22 mouse cellular contexts compared by ENCODE assay signal in the genomic region with DNA sequence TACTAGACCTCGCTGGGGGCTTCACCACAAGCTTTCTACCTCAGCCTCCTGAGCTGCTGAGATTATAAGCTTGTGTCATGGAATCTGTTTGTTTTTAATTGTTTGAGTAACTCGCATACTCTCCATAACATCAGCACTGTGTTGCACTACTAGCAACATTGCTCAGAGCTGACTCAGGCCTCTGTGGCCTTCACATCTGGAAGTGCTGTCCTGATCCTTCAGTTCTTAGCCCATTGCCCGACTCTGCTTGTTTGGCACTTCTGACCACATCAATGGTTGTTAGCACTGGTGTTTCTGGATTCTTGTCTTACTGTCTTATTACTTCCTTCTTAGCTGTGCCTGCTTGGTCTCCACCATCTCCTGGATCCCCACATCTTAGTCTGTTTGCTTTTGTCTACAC.
DNase-seq lines count a peak whose midpoint lies in the region; ATAC-seq lines count a peak whose summit lies in the region.
"Had no signal": no experiment of that assay in that cellular context is flagged by ENCODE, and none has a peak within 500 bp of the region (broad histone marks: within the 10 kb centered on the region; RNA-seq: fewer than 3 reads in every experiment).

No protein-coding gene starts in this region.

- DNase-seq in forebrain, embryonic 14.5 days (ENCODE audit: low spot score), result no peak
- no peak for DNase-seq in forebrain, embryonic 11.5 days (ENCODE audit: low spot score)
- DNase-seq in NIH3T3 (ENCODE audit: low read depth), result peak; percentile 62
- peak; percentile 28 for DNase-seq in adrenal gland, postnatal 14 days
- no peak for DNase-seq in right cerebral cortex, adult 18-20 months
- DNase-seq in limb, embryonic 10.5 days (ENCODE audit: low spot score), result no peak
- DNase-seq in spleen, postnatal 10 days (ENCODE audit: low spot score in 2 of 2), result no peak
- DNase-seq: B cell, adult 2 months; cerebellum, adult 11-12 months; cerebellum, adult 8-10 months; cerebellum, postnatal 14 days; gastrocnemius, postnatal 10 days; gastrocnemius, postnatal 36 days; kidney, adult 2 months had no signal

- H3K9ac ChIP-seq in forebrain, embryonic 14.5 days (ENCODE audit: low read length), result no peak overlapping the region
- no peak overlapping the region for H3K9ac ChIP-seq in forebrain, embryonic 11.5 days (ENCODE audit: low read length)
- H3K9ac ChIP-seq: forebrain, embryonic 15.5 days; hindbrain, embryonic 12.5 days; hindbrain, embryonic 15.5 days had no signal

- 89% methylated on average over 3 of the region's 3 CpGs for WGBS in forebrain, embryonic 14.5 days
- 91% methylated on average over 3 of the region's 3 CpGs for WGBS in forebrain, embryonic 11.5 days
- WGBS in limb, embryonic 10.5 days, result 93% methylated on average over 3 of the region's 3 CpGs

- no peaks in the 10 kb centered on the region for H3K4me1 ChIP-seq in forebrain, embryonic 14.5 days (ENCODE audit: control insufficient read depth, insufficient read depth, low read length)
- no peaks in the 10 kb centered on the region for H3K4me1 ChIP-seq in forebrain, embryonic 11.5 days (replicated peaks; ENCODE audit: control insufficient read depth, insufficient read depth, low read length)
- peaks cover 10% of the 10 kb centered on the region; the same call in 1 of the 2 replicates for H3K4me1 ChIP-seq in limb, embryonic 10.5 days
- H3K4me1 ChIP-seq: forebrain, embryonic 15.5 days had no signal

- no peak overlapping the region for H3K4me3 ChIP-seq in forebrain, embryonic 14.5 days (ENCODE audit: low read depth, low read length)
- H3K4me3 ChIP-seq in forebrain, embryonic 11.5 days (ENCODE audit: low read depth, low read length), result no peak overlapping the region
- no peak overlapping the region for H3K4me3 ChIP-seq in limb, embryonic 10.5 days
- H3K4me3 ChIP-seq: forebrain, embryonic 10.5 days; forebrain, embryonic 15.5 days; hindbrain, embryonic 12.5 days; hindbrain, embryonic 15.5 days had no signal

- no peak overlapping the region for H3K4me2 ChIP-seq in forebrain, embryonic 14.5 days (ENCODE audit: low read length)
- H3K4me2 ChIP-seq in forebrain, embryonic 11.5 days (ENCODE audit: low read depth, low read length, severe bottlenecking), result no peak overlapping the region
- H3K4me2 ChIP-seq: forebrain, embryonic 15.5 days; heart, embryonic 11.5 days; hindbrain, embryonic 12.5 days; hindbrain, embryonic 15.5 days had no signal

- H3K36me3 ChIP-seq in forebrain, embryonic 14.5 days (ENCODE audit: control insufficient read depth, insufficient read depth, low read length), result peaks cover 20% of the 10 kb centered on the region
- no peaks in the 10 kb centered on the region; the same call in 1 of the 2 replicates for H3K36me3 ChIP-seq in forebrain, embryonic 11.5 days (ENCODE audit: control insufficient read depth, insufficient read depth, low read length)
- H3K36me3 ChIP-seq in limb, embryonic 10.5 days, result peaks cover 12% of the 10 kb centered on the region
- H3K36me3 ChIP-seq: hindbrain, embryonic 15.5 days had no signal

- ATAC-seq in forebrain, embryonic 14.5 days, result 0 out of 2 replicates have a peak, but pooled peaks have one; percentile 18
- no peak for ATAC-seq in forebrain, embryonic 11.5 days (replicated peaks; ENCODE audit: low FRiP score)
- ATAC-seq: forebrain, embryonic 15.5 days; intestine, postnatal 0 days had no signal

- H3K27ac ChIP-seq in forebrain, embryonic 14.5 days (ENCODE audit: low read depth, low read length), result no peak overlapping the region
- H3K27ac ChIP-seq in forebrain, embryonic 11.5 days (ENCODE audit: low read depth, low read length), result no peak overlapping the region
- H3K27ac ChIP-seq in limb, embryonic 10.5 days, result no peak overlapping the region
- H3K27ac ChIP-seq: forebrain, embryonic 10.5 days; forebrain, embryonic 15.5 days; hindbrain, embryonic 12.5 days; hindbrain, embryonic 15.5 days had no signal

- no peaks in the 10 kb centered on the region for H3K9me3 ChIP-seq in forebrain, embryonic 14.5 days (replicated peaks; ENCODE audit: control insufficient read depth, low read length)
- no peaks in the 10 kb centered on the region for H3K9me3 ChIP-seq in forebrain, embryonic 11.5 days (ENCODE audit: control insufficient read depth, low read length)
- no peaks in the 10 kb centered on the region for H3K9me3 ChIP-seq in limb, embryonic 10.5 days (replicated peaks)
- H3K9me3 ChIP-seq: forebrain, embryonic 10.5 days; forebrain, embryonic 15.5 days; G1E; hindbrain, embryonic 12.5 days; hindbrain, embryonic 15.5 days had no signal

- H3K27me3 ChIP-seq in forebrain, embryonic 14.5 days (replicated peaks; ENCODE audit: control insufficient read depth, insufficient read depth, low read length), result no peaks in the 10 kb centered on the region
- no peaks in the 10 kb centered on the region for H3K27me3 ChIP-seq in forebrain, embryonic 11.5 days (ENCODE audit: control insufficient read depth, insufficient read depth, low read length)
- H3K27me3 ChIP-seq in limb, embryonic 10.5 days (ENCODE audit: low read depth, poor library complexity, severe bottlenecking), result no peaks in the 10 kb centered on the region
- H3K27me3 ChIP-seq: CH12.LX; forebrain, embryonic 15.5 days; hindbrain, embryonic 12.5 days; hindbrain, embryonic 15.5 days had no signal

Comparison
In these comparisons a context has a peak if more than half of its experiments do, and no peak if none do; other contexts are left out.
1. DNase-seq: peak in NIH3T3 (single experiment) and adrenal gland, postnatal 14 days (single experiment); none in forebrain, embryonic 14.5 days (single experiment), forebrain, embryonic 11.5 days (single experiment), right cerebral cortex, adult 18-20 months (single experiment), limb, embryonic 10.5 days (single experiment) and spleen, postnatal 10 days (0 of 2).